Mouse (Mus musculus) E14TG2a.4 (cell line): ENCODE measurements at regions not wholly inside any gene's neighbourhood (a gene's known extent, or its start where the extent isn't known, plus 50 kb on each side); places are given as distances from the start of the nearest gene placed in this dataset.

ENCODE experiments used
- CTCF ChIP-seq: conservative IDR thresholded peaks from 2 replicates; pipeline ENCODE4 v1.5.1; 2014; ENCODE audit warnings: low read length
- POU5F1 ChIP-seq: IDR thresholded peaks from 2 replicates; pipeline ENCODE4 v1.6.1; 2014; ENCODE audit warnings: low read length, borderline replicate concordance

DNA sequence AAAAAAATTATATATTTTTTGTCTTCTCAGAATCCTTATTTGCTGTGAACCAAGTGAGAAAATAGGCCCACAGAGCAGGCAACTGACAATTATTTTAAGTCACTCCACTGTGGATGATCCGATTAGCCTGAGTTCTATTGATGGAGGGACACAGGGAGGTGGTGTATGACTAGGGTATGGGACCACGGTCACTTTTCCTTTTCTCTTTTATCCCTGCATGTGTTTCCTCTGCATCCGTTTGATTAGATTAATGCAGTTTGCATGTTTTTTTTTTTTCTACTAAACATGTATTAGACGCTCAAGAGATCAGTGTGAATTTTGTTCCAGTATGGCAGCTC is 65.4 kb upstream of the Creb5 start:
- TF ChIP-seq CTCF: no peak
- TF ChIP-seq POU5F1: no peak
